Mouse (Mus musculus) liver, postnatal 0 days (tissue): ENCODE results near the gene Lrrc29.

ENCODE experiments used
- CTCF ChIP-seq: sonication (generic); IDR thresholded peaks from 2 replicates; pipeline ENCODE4 v1.5.1; 2016; ENCODE audit warnings: antibody characterized with exemption, low read depth
- EP300 ChIP-seq: IDR thresholded peaks from 2 replicates; pipeline ENCODE4 v1.6.1; 2016; ENCODE audit warnings: antibody characterized with exemption, low read depth, mild to moderate bottlenecking

DNA sequence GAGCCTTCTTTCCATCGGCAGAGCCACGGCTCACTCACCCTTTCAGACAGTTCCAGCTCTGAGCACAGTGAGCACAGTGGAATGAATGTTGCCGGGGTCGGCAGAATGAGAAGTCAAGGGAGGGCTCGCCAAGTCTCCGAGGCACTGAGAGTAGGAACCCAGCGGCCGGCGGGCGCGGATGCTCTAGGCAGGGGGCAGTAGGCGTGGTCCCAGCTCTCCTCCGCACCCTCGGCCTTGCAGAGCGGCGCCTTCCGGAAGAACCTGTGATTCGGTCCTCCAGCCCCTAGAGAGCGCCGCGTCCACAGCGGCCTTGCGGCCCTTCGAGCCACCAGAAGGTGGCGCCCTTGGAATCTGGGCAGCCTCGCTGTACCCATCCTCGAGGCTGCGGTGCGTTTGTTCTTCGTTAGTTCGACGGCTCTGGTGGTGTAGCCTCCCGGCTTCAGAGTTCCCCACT, 48.5 kb upstream of the Lrrc29 start:
- peak; percentile 73 for TF ChIP-seq CTCF
- TF ChIP-seq EP300 = no peak
